Mouse (Mus musculus) liver, adult 2 months (tissue): ENCODE measurements around the gene Gm49337.

Experiments used
- CTCF ChIP-seq: fragments of 200-500 bp; IDR thresholded peaks from 2 replicates; pipeline ENCODE4 v1.5.1; 2011; ENCODE audit warnings: low read depth, low read length, control low read depth
- POLR2A ChIP-seq: fragments of 200-500 bp; IDR thresholded peaks from 2 replicates; pipeline ENCODE4 v1.6.1; 2011; ENCODE audit warnings: low read length, control low read depth; ENCODE audit not compliant: insufficient read depth; ENCODE audit errors: extremely low read depth

DNA sequence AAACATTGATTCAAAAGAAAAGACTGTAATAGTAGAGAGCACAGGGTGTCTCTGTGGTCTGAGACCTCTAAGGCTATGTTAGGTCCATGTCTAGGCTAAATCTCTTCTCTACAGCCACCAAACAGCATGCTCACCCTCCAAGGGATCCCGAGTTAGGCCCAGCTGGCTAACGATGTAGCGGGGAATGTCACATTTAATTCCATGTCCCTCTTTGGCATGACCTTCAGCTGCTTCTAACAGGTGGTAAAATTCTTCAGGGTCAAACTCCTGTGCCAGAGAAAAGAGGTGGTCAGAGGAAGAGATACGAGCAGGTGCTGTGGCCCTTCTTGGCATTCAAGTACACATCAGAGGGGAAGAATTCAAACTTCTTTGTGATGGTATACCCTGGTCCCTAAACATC, 144.4 kb downstream of the Gm49337 start:
- TF ChIP-seq CTCF (no peak), POLR2A (no peak)
